Mouse (Mus musculus): ENCODE measurements around the gene Gse1. TPM values are rescaled to one million over a fixed set of nuclear protein-coding genes. Genes with fewer than 3 reads are reported as not detected.
A peak's percentile ranks its signal among the peaks of the same experiment; 100 is the strongest.

The Gse1 gene
- polyA plus RNA-seq, 1 experiment from 2014 or later, result 20.7 TPM

GRCm38 (mm10) chr8:120510035-120510416 lies 281.8 kb downstream of the Gse1 start:
- Histone ChIP-seq H3K9ac (ENCODE audit: low read length) (peak overlapping the region; percentile 41), H3K9me3 (ENCODE audit: control insufficient read depth, low read length) (no peaks in the 10 kb centered on the region), H3K4me3 (ENCODE audit: low read depth, low read length) (peak overlapping the region; percentile 16), H3K27me3 (ENCODE audit: control insufficient read depth, insufficient read depth, low read length) (peaks cover 8% of the 10 kb centered on the region; the same call in 1 of the 2 replicates), H3K36me3 (ENCODE audit: control insufficient read depth, insufficient read depth, low read length) (no peaks in the 10 kb centered on the region), H3K4me1 (ENCODE audit: control insufficient read depth, insufficient read depth, low read length) (peaks cover 96% of the 10 kb centered on the region), H3K27ac (ENCODE audit: low read depth, low read length) (peak overlapping the region; percentile 76), H3K4me2 (peak overlapping the region; percentile 49)
- ATAC-seq (ENCODE audit: low FRiP score), result no peak
- WGBS, result 0% methylated on average over 5 of the region's 6 CpGs
- DNase-seq (ENCODE audit: low spot score, missing footprints), result no peak

GRCm38 (mm10) chr8:120510863-120511457 lies 282.7 kb downstream of the Gse1 start:
- Histone ChIP-seq H3K4me1 (ENCODE audit: control insufficient read depth, insufficient read depth, low read length) (peaks cover 89% of the 10 kb centered on the region), H3K27ac (ENCODE audit: low read depth, low read length) (peak overlapping the region; percentile 54; the same call in 1 of the 2 replicates), H3K36me3 (ENCODE audit: control insufficient read depth, insufficient read depth, low read length) (no peaks in the 10 kb centered on the region), H3K4me2 (0 out of 2 replicates have a peak overlapping the region, but pooled peaks have one; percentile 23), H3K9ac (ENCODE audit: low read length) (peak overlapping the region; percentile 38), H3K4me3 (ENCODE audit: low read depth, low read length) (no peak overlapping the region), H3K9me3 (ENCODE audit: control insufficient read depth, low read length) (no peaks in the 10 kb centered on the region), H3K27me3 (ENCODE audit: control insufficient read depth, insufficient read depth, low read length) (peaks cover 8% of the 10 kb centered on the region; the same call in 1 of the 2 replicates)
- WGBS, result 26% methylated on average over 5 of the region's 5 CpGs
- DNase-seq (ENCODE audit: low spot score, missing footprints) (no peak), ATAC-seq (ENCODE audit: low FRiP score) (no peak)

- WGBS, result 35% methylated on average over 8 of the region's 8 CpGs
- no peaks in the 10 kb centered on the region for H3K9me3 ChIP-seq (ENCODE audit: control insufficient read depth, low read length)
- H3K36me3 ChIP-seq (ENCODE audit: control insufficient read depth, insufficient read depth, low read length), result no peaks in the 10 kb centered on the region
- peaks cover 8% of the 10 kb centered on the region; the same call in 1 of the 2 replicates for H3K27me3 ChIP-seq (ENCODE audit: control insufficient read depth, insufficient read depth, low read length)
- H3K4me2 ChIP-seq, result no peak overlapping the region
- ATAC-seq (ENCODE audit: low FRiP score) (no peak), DNase-seq (ENCODE audit: low spot score, missing footprints) (no peak)
- peaks cover 89% of the 10 kb centered on the region for H3K4me1 ChIP-seq (ENCODE audit: control insufficient read depth, insufficient read depth, low read length)
- no peak overlapping the region for H3K4me3 ChIP-seq (ENCODE audit: low read depth, low read length)
- peak overlapping the region; percentile 5; the same call in 1 of the 2 replicates for H3K27ac ChIP-seq (ENCODE audit: low read depth, low read length)
- peak overlapping the region; percentile 33 for H3K9ac ChIP-seq (ENCODE audit: low read length)
Measured at GRCm38 (mm10) chr8:120511737-120512136, 283.5 kb downstream of the Gse1 start.

DNA sequence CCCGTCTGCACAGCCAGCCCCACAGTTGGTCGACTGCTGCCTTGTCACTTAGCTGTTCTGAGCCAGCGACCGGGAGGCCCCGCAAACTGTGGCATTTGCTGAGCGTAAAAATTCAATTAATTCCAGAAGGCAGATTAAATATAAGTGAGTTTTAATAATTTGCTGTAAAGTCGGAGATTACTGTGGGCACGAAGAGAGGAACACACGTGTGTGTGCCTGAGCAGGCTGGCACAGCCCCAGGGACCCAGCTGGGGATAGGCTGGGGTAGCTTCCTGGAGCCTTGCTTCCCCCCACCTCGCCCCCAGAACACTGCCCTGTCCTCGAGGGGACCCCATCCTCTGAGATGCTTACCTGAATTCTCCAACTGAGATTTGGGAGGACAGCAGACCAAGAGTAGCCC lies 284.1 kb downstream of the Gse1 start:
- Histone ChIP-seq H3K9ac (ENCODE audit: low read length) (peak overlapping the region; percentile 30; the same call in 1 of the 2 replicates), H3K4me3 (ENCODE audit: low read depth, low read length) (no peak overlapping the region), H3K4me2 (no peak overlapping the region), H3K36me3 (ENCODE audit: control insufficient read depth, insufficient read depth, low read length) (no peaks in the 10 kb centered on the region), H3K9me3 (ENCODE audit: control insufficient read depth, low read length) (no peaks in the 10 kb centered on the region), H3K27me3 (ENCODE audit: control insufficient read depth, insufficient read depth, low read length) (peaks cover 8% of the 10 kb centered on the region; the same call in 1 of the 2 replicates), H3K4me1 (ENCODE audit: control insufficient read depth, insufficient read depth, low read length) (peaks cover 89% of the 10 kb centered on the region), H3K27ac (ENCODE audit: low read depth, low read length) (peak overlapping the region; percentile 0; the same call in 1 of the 2 replicates)
- 28% methylated on average over 11 of the region's 11 CpGs for WGBS
- ATAC-seq (ENCODE audit: low FRiP score) (no peak), DNase-seq (ENCODE audit: low spot score, missing footprints) (no peak)

- H3K36me3 ChIP-seq (ENCODE audit: control insufficient read depth, insufficient read depth, low read length), result no peaks in the 10 kb centered on the region
- ATAC-seq (ENCODE audit: low FRiP score), result no peak
- H3K4me2 ChIP-seq, result peak overlapping the region; percentile 26; the same call in 1 of the 2 replicates
- H3K27ac ChIP-seq (ENCODE audit: low read depth, low read length), result peak overlapping the region; percentile 87
- no peak for DNase-seq (ENCODE audit: low spot score, missing footprints)
- 15% methylated on average over 6 of the region's 6 CpGs for WGBS
- no peak overlapping the region for H3K4me3 ChIP-seq (ENCODE audit: low read depth, low read length)
- no peaks in the 10 kb centered on the region for H3K9me3 ChIP-seq (ENCODE audit: control insufficient read depth, low read length)
- peaks cover 8% of the 10 kb centered on the region; the same call in 1 of the 2 replicates for H3K27me3 ChIP-seq (ENCODE audit: control insufficient read depth, insufficient read depth, low read length)
- peaks cover 89% of the 10 kb centered on the region for H3K4me1 ChIP-seq (ENCODE audit: control insufficient read depth, insufficient read depth, low read length)
- no peak overlapping the region; the same call in 1 of the 2 replicates for H3K9ac ChIP-seq (ENCODE audit: low read length)
Measured at GRCm38 (mm10) chr8:120513145-120513544, 284.9 kb downstream of the Gse1 start.

DNA sequence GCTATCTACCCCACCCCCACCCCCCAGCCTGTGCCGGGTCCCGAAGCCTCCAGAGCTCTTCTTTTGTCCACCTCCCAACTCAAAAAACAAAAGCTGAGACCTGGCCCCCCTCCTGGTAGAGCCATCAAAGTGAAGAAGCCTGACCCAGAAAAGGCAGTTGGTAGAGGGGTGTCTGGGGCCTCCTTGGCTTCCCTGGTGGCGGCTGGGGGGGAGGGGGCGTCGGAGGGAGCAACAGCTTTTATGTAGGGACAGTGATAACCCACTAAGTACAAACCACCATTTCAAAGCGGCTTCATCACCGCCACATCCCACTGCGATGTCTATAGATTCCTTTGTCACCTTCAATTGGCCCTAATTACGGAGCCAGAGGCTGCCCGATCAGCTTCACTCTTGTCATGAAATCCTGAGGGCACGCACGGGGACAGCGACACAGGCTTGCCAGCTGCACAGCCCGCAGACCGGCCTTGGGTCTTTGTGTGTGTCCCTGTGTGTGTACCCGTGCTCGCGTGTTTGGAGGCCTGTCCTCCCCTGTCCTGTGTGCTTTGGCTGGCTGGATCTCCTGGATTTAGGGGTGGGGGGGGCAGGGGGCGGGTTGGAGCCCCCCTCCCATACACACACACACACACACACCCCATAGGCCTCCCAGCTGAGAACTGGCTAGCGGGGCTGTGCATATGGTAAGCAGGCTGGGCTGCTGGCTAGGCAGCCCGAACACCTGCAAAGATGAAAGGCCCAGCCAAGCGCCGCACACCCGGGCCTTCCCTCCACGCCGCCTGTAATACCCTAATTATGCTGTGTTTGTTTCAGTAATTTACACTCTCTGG lies 285.6 kb downstream of the Gse1 start:
- H3K27me3 ChIP-seq (ENCODE audit: control insufficient read depth, insufficient read depth, low read length), result peaks cover 8% of the 10 kb centered on the region
- H3K36me3 ChIP-seq (ENCODE audit: control insufficient read depth, insufficient read depth, low read length), result no peaks in the 10 kb centered on the region
- peak overlapping the region; percentile 87 for H3K27ac ChIP-seq (ENCODE audit: low read depth, low read length)
- DNase-seq (ENCODE audit: low spot score, missing footprints) (peak; percentile 93), ATAC-seq (ENCODE audit: low FRiP score) (peak; percentile 30; the same call in 1 of the 2 replicates)
- peak overlapping the region; percentile 26 for H3K4me2 ChIP-seq
- H3K9ac ChIP-seq (ENCODE audit: low read length), result peak overlapping the region; percentile 48
- H3K4me1 ChIP-seq (ENCODE audit: control insufficient read depth, insufficient read depth, low read length), result peaks cover 89% of the 10 kb centered on the region
- H3K9me3 ChIP-seq (ENCODE audit: control insufficient read depth, low read length), result no peaks in the 10 kb centered on the region
- no peak overlapping the region for H3K4me3 ChIP-seq (ENCODE audit: low read depth, low read length)
- 4% methylated on average over 26 of the region's 26 CpGs for WGBS

DNA sequence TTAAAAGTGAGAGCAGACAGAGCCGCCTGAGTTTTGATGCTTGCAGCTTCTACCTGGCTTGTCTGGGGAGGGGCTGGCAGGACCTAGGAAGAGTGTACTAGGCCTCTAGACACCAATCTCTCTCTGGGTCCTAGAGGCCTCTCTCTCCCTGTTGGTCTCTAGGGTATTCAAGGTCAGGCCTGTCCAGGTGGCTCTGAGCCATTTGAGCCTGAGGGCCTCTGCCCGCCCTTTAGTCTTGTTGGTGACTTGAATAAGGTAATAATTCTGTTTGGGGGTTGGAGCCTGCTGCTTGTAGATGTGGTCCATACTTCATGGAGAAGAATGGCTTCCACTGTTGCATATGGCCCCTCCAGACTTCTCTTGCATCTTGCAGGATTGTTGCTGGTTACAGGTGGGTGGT lies 287.0 kb downstream of the Gse1 start:
- 92% methylated on average over 2 of the region's 2 CpGs for WGBS
- Histone ChIP-seq H3K9me3 (ENCODE audit: control insufficient read depth, low read length) (no peaks in the 10 kb centered on the region), H3K27ac (ENCODE audit: low read depth, low read length) (no peak overlapping the region), H3K4me2 (no peak overlapping the region), H3K4me1 (ENCODE audit: control insufficient read depth, insufficient read depth, low read length) (peaks cover 89% of the 10 kb centered on the region), H3K4me3 (ENCODE audit: low read depth, low read length) (no peak overlapping the region), H3K9ac (ENCODE audit: low read length) (no peak overlapping the region), H3K27me3 (ENCODE audit: control insufficient read depth, insufficient read depth, low read length) (peaks cover 8% of the 10 kb centered on the region), H3K36me3 (ENCODE audit: control insufficient read depth, insufficient read depth, low read length) (no peaks in the 10 kb centered on the region)
- ATAC-seq (ENCODE audit: low FRiP score) (no peak), DNase-seq (ENCODE audit: low spot score, missing footprints) (no peak)

GRCm38 (mm10) chr8:120515650-120516049 lies 287.4 kb downstream of the Gse1 start:
- no peak overlapping the region for H3K4me2 ChIP-seq
- peaks cover 89% of the 10 kb centered on the region for H3K4me1 ChIP-seq (ENCODE audit: control insufficient read depth, insufficient read depth, low read length)
- H3K27me3 ChIP-seq (ENCODE audit: control insufficient read depth, insufficient read depth, low read length), result peaks cover 8% of the 10 kb centered on the region
- DNase-seq (ENCODE audit: low spot score, missing footprints), result no peak
- ATAC-seq (ENCODE audit: low FRiP score), result no peak
- no peak overlapping the region for H3K9ac ChIP-seq (ENCODE audit: low read length)
- H3K9me3 ChIP-seq (ENCODE audit: control insufficient read depth, low read length), result no peaks in the 10 kb centered on the region
- 84% methylated on average over 6 of the region's 6 CpGs for WGBS
- H3K4me3 ChIP-seq (ENCODE audit: low read depth, low read length), result no peak overlapping the region
- no peaks in the 10 kb centered on the region for H3K36me3 ChIP-seq (ENCODE audit: control insufficient read depth, insufficient read depth, low read length)
- 0 out of 2 replicates have a peak overlapping the region, but pooled peaks have one; percentile 28 for H3K27ac ChIP-seq (ENCODE audit: low read depth, low read length)
